In the genomic region with DNA sequence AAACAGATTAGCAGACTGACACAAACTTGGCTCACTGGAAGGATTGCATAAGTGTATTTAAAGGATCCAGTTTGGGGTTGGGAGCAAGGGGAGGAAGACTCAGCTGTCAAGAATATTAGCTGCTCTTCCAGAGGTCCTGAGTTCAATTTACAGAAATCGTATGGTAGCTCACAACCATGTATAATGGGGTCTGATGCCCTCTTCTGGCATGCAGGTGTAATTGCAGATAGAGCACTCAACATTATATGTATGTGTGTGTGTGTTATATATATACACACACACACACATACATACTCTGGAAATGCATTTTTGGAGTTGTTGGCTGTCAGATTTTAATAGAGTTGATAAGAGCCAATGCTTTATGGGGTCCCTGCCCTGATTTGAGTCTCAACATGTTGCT, we compare ENCODE assay signal across 15 mouse cellular contexts.
DNase-seq lines count a peak whose midpoint lies in the region; ATAC-seq and TF ChIP-seq lines count a peak whose summit lies in the region.
"Had no signal": no experiment of that assay in that cellular context is flagged by ENCODE, and none has a peak within 500 bp of the region (broad histone marks: within the 10 kb centered on the region; RNA-seq: fewer than 3 reads in every experiment).

No protein-coding gene starts in this region.

- H3K9ac ChIP-seq in forebrain, embryonic 14.5 days (ENCODE audit: low read length), result no peak overlapping the region
- H3K9ac ChIP-seq in forebrain, embryonic 15.5 days (replicated peaks), result no peak overlapping the region
- H3K9ac ChIP-seq in liver, embryonic 14.5 days (replicated peaks), result no peak overlapping the region
- H3K9ac ChIP-seq in liver, embryonic 11.5 days (ENCODE audit: low read depth, low read length), result no peak overlapping the region
- H3K9ac ChIP-seq: forebrain, embryonic 12.5 days; heart, embryonic 13.5 days had no signal

- no peaks in the 10 kb centered on the region for H3K9me3 ChIP-seq in forebrain, embryonic 14.5 days (replicated peaks; ENCODE audit: control insufficient read depth, low read length)
- H3K9me3 ChIP-seq in forebrain, embryonic 15.5 days, result no peaks in the 10 kb centered on the region
- no peaks in the 10 kb centered on the region for H3K9me3 ChIP-seq in liver, embryonic 14.5 days (ENCODE audit: control insufficient read depth, low read length)
- H3K9me3 ChIP-seq in liver, embryonic 11.5 days (ENCODE audit: control insufficient read depth, low read length), result no peaks in the 10 kb centered on the region
- H3K9me3 ChIP-seq: forebrain, embryonic 12.5 days; heart, embryonic 13.5 days had no signal

- DNase-seq in forebrain, embryonic 14.5 days (ENCODE audit: low spot score), result peak; percentile 19
- DNase-seq in liver, embryonic 14.5 days (ENCODE audit: low read depth in 3 of 3, low spot score in 3 of 3), result no peak
- DNase-seq in liver, embryonic 11.5 days (ENCODE audit: low spot score), result no peak
- no peak for DNase-seq in Patski (ENCODE audit: low read depth, low spot score)
- no peak for DNase-seq in Muller cell, postnatal 12 days (ENCODE audit: inconsistent ontology term)
- DNase-seq in layer of hippocampus, adult 8-10 months (ENCODE audit: low spot score in 2 of 2), result no peak
- DNase-seq: adrenal gland, postnatal 14 days; cerebellum, adult 8-10 months; layer of hippocampus, postnatal 36 days; lung, postnatal 14 days; right cerebral cortex, postnatal 25 days had no signal

- peak; percentile 35; the same call in 1 of the 2 replicates for TF ChIP-seq CTCF in liver, embryonic 14.5 days (IDR thresholded peaks at IDR 0.05; ENCODE audit: low read depth)
- peak; percentile 53 for TF ChIP-seq CTCF in Patski (IDR thresholded peaks at IDR 0.05)

- H3K4me3 ChIP-seq in forebrain, embryonic 14.5 days (ENCODE audit: low read depth, low read length), result no peak overlapping the region
- no peak overlapping the region for H3K4me3 ChIP-seq in forebrain, embryonic 15.5 days
- no peak overlapping the region for H3K4me3 ChIP-seq in liver, embryonic 14.5 days (ENCODE audit: insufficient read depth in 1 of 2, low read depth in 2 of 2, low read length in 2 of 2)
- no peak overlapping the region for H3K4me3 ChIP-seq in liver, embryonic 11.5 days (ENCODE audit: low read depth, low read length)
- H3K4me3 ChIP-seq: forebrain, embryonic 12.5 days; heart, embryonic 13.5 days had no signal

- H3K36me3 ChIP-seq in forebrain, embryonic 14.5 days (ENCODE audit: control insufficient read depth, insufficient read depth, low read length), result no peaks in the 10 kb centered on the region
- no peaks in the 10 kb centered on the region for H3K36me3 ChIP-seq in forebrain, embryonic 15.5 days
- no peaks in the 10 kb centered on the region for H3K36me3 ChIP-seq in liver, embryonic 14.5 days (replicated peaks; ENCODE audit: control insufficient read depth, insufficient read depth, low read depth)
- no peaks in the 10 kb centered on the region for H3K36me3 ChIP-seq in liver, embryonic 11.5 days (ENCODE audit: control insufficient read depth, insufficient read depth, low read length)
- H3K36me3 ChIP-seq: forebrain, embryonic 12.5 days; heart, embryonic 13.5 days had no signal

- H3K4me1 ChIP-seq in forebrain, embryonic 14.5 days (ENCODE audit: control insufficient read depth, insufficient read depth, low read length), result no peaks in the 10 kb centered on the region
- H3K4me1 ChIP-seq in forebrain, embryonic 15.5 days, result no peaks in the 10 kb centered on the region
- H3K4me1 ChIP-seq in liver, embryonic 14.5 days (replicated peaks; ENCODE audit: control insufficient read depth in 2 of 2, insufficient read depth in 2 of 2, low read length in 1 of 2), result no peaks in the 10 kb centered on the region
- H3K4me1 ChIP-seq in liver, embryonic 11.5 days (replicated peaks; ENCODE audit: control insufficient read depth, insufficient read depth, low read length), result no peaks in the 10 kb centered on the region
- H3K4me1 ChIP-seq: forebrain, embryonic 12.5 days; heart, embryonic 13.5 days had no signal

- no peak overlapping the region for H3K27ac ChIP-seq in forebrain, embryonic 14.5 days (ENCODE audit: low read depth, low read length)
- no peak overlapping the region for H3K27ac ChIP-seq in forebrain, embryonic 15.5 days (replicated peaks)
- no peak overlapping the region for H3K27ac ChIP-seq in liver, embryonic 14.5 days
- no peak overlapping the region for H3K27ac ChIP-seq in liver, embryonic 11.5 days (ENCODE audit: low read depth, low read length)
- H3K27ac ChIP-seq: forebrain, embryonic 12.5 days; heart, embryonic 13.5 days had no signal

- no peak for TF ChIP-seq EP300 in liver, embryonic 14.5 days (IDR thresholded peaks at IDR 0.05; ENCODE audit: low read depth)

- H3K4me2 ChIP-seq in forebrain, embryonic 14.5 days (ENCODE audit: low read length), result no peak overlapping the region
- no peak overlapping the region for H3K4me2 ChIP-seq in forebrain, embryonic 15.5 days (replicated peaks)
- no peak overlapping the region for H3K4me2 ChIP-seq in liver, embryonic 14.5 days (ENCODE audit: low read depth)
- H3K4me2 ChIP-seq in liver, embryonic 11.5 days, result no peak overlapping the region
- H3K4me2 ChIP-seq: forebrain, embryonic 12.5 days; heart, embryonic 13.5 days had no signal

- 27% methylated on average over 1 of the region's 1 CpGs for WGBS in forebrain, embryonic 14.5 days
- WGBS in forebrain, embryonic 15.5 days, result 38% methylated on average over 1 of the region's 1 CpGs
- WGBS in liver, embryonic 14.5 days (ENCODE audit: insufficient replicate concordance), result 30% methylated on average over 1 of the region's 1 CpGs
- 45% methylated on average over 1 of the region's 1 CpGs for WGBS in liver, embryonic 11.5 days

- POLR2A ChIA-PET in Patski (lab: Charles Lee), result no interaction called here

- H3K27me3 ChIP-seq in forebrain, embryonic 14.5 days (replicated peaks; ENCODE audit: control insufficient read depth, insufficient read depth, low read length), result no peaks in the 10 kb centered on the region
- H3K27me3 ChIP-seq in forebrain, embryonic 15.5 days, result no peaks in the 10 kb centered on the region
- no peaks in the 10 kb centered on the region for H3K27me3 ChIP-seq in liver, embryonic 14.5 days (ENCODE audit: control insufficient read depth, insufficient read depth, low read length)
- H3K27me3 ChIP-seq in liver, embryonic 11.5 days (replicated peaks; ENCODE audit: control insufficient read depth, insufficient read depth, low read length), result no peaks in the 10 kb centered on the region
- peaks cover 3% of the 10 kb centered on the region for H3K27me3 ChIP-seq in Patski
- H3K27me3 ChIP-seq: forebrain, embryonic 12.5 days; heart, embryonic 13.5 days had no signal

- in situ Hi-C loops in Patski (cut with MboI; ENCODE audit: low pct_unique_long_range_greater_than_20kb), result loop anchor here (10.0 kb wide), 1 partner anchor 1619 kb away; no protein-coding TSS in a partner anchor

- no peak for ATAC-seq in forebrain, embryonic 14.5 days
- ATAC-seq in forebrain, embryonic 15.5 days (replicated peaks), result no peak
- no peak for ATAC-seq in liver, embryonic 14.5 days (ENCODE audit: insufficient read depth)
- no peak for ATAC-seq in liver, embryonic 11.5 days (replicated peaks; ENCODE audit: low FRiP score)
- no peak for ATAC-seq in Patski
- ATAC-seq in megakaryocyte progenitor cell, adult 5-6 weeks (replicated peaks; ENCODE audit: poor library complexity), result peak; percentile 48

- CTCF ChIA-PET in Patski (lab: Charles Lee), result interaction anchor here (0.9 kb wide), 1 partner anchor 263 kb away, joined by 3 read pairs; no protein-coding TSS in a partner anchor
